Mouse (Mus musculus) spleen, postnatal 10 days (tissue): ENCODE measurements at regions not wholly inside any gene's neighbourhood (a gene's known extent, or its start where the extent isn't known, plus 50 kb on each side); places are given as distances from the start of the nearest gene placed in this dataset.

Experiments
- DNase-seq, 2 experiments: peaks; one replicate each; pipeline ENCODE4 v3.0.0; 2021 to 2022; ENCODE audit warnings: low spot score in 2 of 2

- DNase-seq = no peak
These were observed 163.2 kb upstream of the Gulp1 start for GRCm38 (mm10) chr1:44388091-44388490.

- DNase-seq = no peak
These were observed 159.2 kb upstream of the Gulp1 start for GRCm38 (mm10) chr1:44392141-44392540.

GRCm38 (mm10) chr1:44395538-44395937 lies 155.8 kb upstream of the Gulp1 start:
- no peak for DNase-seq

- DNase-seq = no peak
These were observed 153.2 kb upstream of the Gulp1 start for GRCm38 (mm10) chr1:44398066-44398465.

GRCm38 (mm10) chr1:44437822-44438221 lies 113.5 kb upstream of the Gulp1 start:
- peak in 1 of 2 experiments; percentile 12 for DNase-seq
